Mouse (Mus musculus) megakaryocyte-erythroid progenitor cell, adult 5-6 weeks (primary cell): ENCODE results near the gene Gm2056. TPM values are rescaled to one million over a fixed set of nuclear protein-coding genes. Genes with fewer than 3 reads are reported as not detected.
"Not testable (repeated sequence)": the region's sequence is repeated elsewhere in the genome, so short reads cannot be mapped to it uniquely, and the experiment has no call there.

Experiments used
- ATAC-seq: replicated peaks from 2 replicates; pipeline ENCODE4 v1.8.0; 2016; ENCODE audit warnings: mild to moderate bottlenecking, inconsistent platforms; ENCODE audit not compliant: severe bottlenecking, poor library complexity, low FRiP score, low TSS enrichment
- total RNA-seq, 2 experiments: library from RNA; stranded (forward) in 1 of 2; stranded (reverse) in 1 of 2; fragments of 200-1000, 215-1000 nt in 1 of 2; fragments of >200 nt in 1 of 2; fragmentation: Nextera tagmentation in 1 of 2; gene quantifications; 2 replicates each; pipeline ENCODE4 v1.2.3; 2014 to 2017

Gm2056 gene
- total RNA-seq (2014; fragmentation: Nextera tagmentation) (not detected in 2 replicates), total RNA-seq (2017) (not detected in 2 replicates)

DNA sequence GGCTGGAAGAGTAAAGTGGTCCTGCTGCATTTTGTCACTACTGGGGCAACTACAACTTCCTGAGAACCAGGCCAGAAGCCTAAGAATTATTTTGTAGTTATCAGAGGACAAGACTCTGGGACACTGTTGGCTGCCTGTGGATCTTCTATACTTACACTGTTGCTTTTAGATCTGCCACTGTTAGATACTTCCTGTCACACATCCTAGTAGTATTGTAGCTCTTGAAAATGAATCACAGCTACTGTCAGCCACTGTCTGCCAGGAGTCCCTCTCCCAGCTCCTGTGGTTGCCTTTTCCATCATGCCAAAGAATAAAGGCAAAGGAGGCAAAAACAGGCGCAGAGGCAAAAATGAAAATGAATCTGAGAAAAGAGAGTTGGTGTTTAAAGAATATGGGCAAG, at the start of gene Gm2056:
Gm2056 (plus strand) TSS at position 301 of the 400 bp plus-strand sequence.
- ATAC-seq, result not testable (repeated sequence)

- not testable (repeated sequence) for ATAC-seq
Observed at GRCm38 (mm10) chr12:87984000-87984399, 42.8 kb upstream of the Gm2056 start.

GRCm38 (mm10) chr12:88004118-88004517, 22.7 kb upstream of the Gm2056 start:
- not testable (repeated sequence) for ATAC-seq

- not testable (repeated sequence) for ATAC-seq
Observed at GRCm38 (mm10) chr12:88011548-88011947, 15.3 kb upstream of the Gm2056 start, which contains the start of gene Gm2075. TSS of gene Gm2075 (plus strand) at chr12:88011848.

DNA sequence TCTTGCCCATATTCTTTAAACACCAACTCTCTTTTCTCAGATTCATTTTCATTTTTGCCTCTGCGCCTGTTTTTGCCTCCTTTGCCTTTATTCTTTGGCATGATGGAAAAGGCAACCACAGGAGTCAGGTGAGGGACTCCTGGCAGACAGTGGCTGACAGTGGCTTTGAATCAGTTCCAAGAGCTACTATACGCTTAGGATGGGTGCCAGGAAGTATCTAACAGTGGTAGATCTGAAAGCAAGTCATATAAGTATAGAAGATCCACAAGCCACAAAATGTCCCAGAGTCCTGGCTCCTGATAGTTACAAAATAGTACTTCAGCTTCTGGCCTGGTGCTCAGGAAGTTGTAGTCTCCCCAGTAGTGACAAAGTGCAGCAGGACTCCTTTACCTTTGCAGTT, 8.1 kb upstream of the Gm2056 start, which contains the start of gene Gm6803:
Gm6803 (minus strand) TSS at position 101 of the 400 bp plus-strand sequence.
- not testable (repeated sequence) for ATAC-seq

GRCm38 (mm10) chr12:88032250-88032649, 5.4 kb downstream of the Gm2056 start:
- not testable (repeated sequence) for ATAC-seq

DNA sequence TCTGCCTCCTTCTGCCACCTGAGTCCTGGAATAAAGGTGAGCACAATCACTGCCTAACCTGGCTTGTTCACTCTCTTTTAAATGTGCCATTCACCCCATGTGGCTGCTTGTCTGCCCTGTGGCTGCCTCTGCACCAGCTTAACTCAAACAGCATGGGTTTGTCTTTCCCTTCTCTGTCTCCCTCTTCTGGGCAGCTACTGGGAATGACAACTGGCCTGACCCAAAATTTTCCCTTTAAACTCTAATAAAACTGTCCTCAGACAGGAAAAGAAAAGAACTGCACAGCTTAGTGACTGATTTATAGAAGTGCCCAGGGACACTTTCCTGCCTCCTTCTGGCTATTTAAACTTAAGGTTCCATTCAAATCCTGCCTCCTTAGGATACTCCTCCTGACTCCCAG, 12.3 kb downstream of the Gm2056 start:
- not testable (repeated sequence) for ATAC-seq

DNA sequence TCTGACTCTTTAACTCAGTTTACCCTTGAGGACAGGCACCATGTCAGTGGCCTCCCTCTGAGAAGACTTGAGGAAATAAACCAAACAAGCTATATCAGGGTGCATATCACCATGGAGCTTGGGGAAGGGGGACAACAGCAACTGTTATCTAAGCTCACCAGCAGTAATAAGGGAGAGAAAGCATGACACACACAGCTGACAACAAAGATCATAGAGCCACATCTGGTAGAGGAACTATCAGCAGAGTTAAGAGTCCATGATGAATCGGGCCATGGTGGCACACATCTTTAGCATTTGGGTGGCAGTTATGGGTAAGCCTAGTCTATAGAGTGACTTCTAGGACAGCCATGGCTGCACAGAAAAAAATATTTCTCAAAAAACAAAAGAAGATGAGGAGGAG, 12.9 kb downstream of the Gm2056 start:
- not testable (repeated sequence) for ATAC-seq

GRCm38 (mm10) chr12:88045226-88045625, 18.4 kb downstream of the Gm2056 start:
- not testable (repeated sequence) for ATAC-seq

Other genes with a start within 250 kb of the Gm2056 start
- gene Gm21936, start 231.5 kb upstream of the Gm2056 start, total RNA-seq (2014; fragmentation: Nextera tagmentation), result not detected in 2 replicates
- gene Gm21936, start 231.5 kb upstream of the Gm2056 start, total RNA-seq (2017), result not detected in 2 replicates
- gene BB287469, start 210.4 kb upstream of the Gm2056 start, total RNA-seq (2014; fragmentation: Nextera tagmentation), result not detected in 2 replicates
- not detected in 2 replicates for gene BB287469, start 210.4 kb upstream of the Gm2056 start, total RNA-seq (2017)
- gene Gm2001, start 184.7 kb upstream of the Gm2056 start, total RNA-seq (2014; fragmentation: Nextera tagmentation), result not detected in 2 replicates
- gene Gm2001, start 184.7 kb upstream of the Gm2056 start, total RNA-seq (2017), result not detected in 2 replicates
- not detected in 2 replicates for gene Gm2016, start 152.9 kb upstream of the Gm2056 start, total RNA-seq (2014; fragmentation: Nextera tagmentation)
- gene Gm2016, start 152.9 kb upstream of the Gm2056 start, total RNA-seq (2017), result not detected in 2 replicates
- not detected in 2 replicates for gene Gm2022, start 131.6 kb upstream of the Gm2056 start, total RNA-seq (2014; fragmentation: Nextera tagmentation)
- not detected in 2 replicates for gene Gm2022, start 131.6 kb upstream of the Gm2056 start, total RNA-seq (2017)
- gene Gm2035, start 107.1 kb upstream of the Gm2056 start, total RNA-seq (2014; fragmentation: Nextera tagmentation), result not detected in 2 replicates
- not detected in 2 replicates for gene Gm2035, start 107.1 kb upstream of the Gm2056 start, total RNA-seq (2017)
- not detected in 2 replicates for gene Gm2042, start 72.9 kb upstream of the Gm2056 start, total RNA-seq (2014; fragmentation: Nextera tagmentation)
- not detected in 2 replicates for gene Gm2042, start 72.9 kb upstream of the Gm2056 start, total RNA-seq (2017)
- gene Gm2075, start 15.2 kb upstream of the Gm2056 start, total RNA-seq (2014; fragmentation: Nextera tagmentation), result not detected in 2 replicates
- not detected in 2 replicates for gene Gm2075, start 15.2 kb upstream of the Gm2056 start, total RNA-seq (2017)
- gene Gm6803, start 8.2 kb upstream of the Gm2056 start, total RNA-seq (2014; fragmentation: Nextera tagmentation), result not detected in 2 replicates
- gene Gm6803, start 8.2 kb upstream of the Gm2056 start, total RNA-seq (2017), result not detected in 2 replicates
- not detected in 2 replicates for gene Gm16368, start 56.7 kb downstream of the Gm2056 start, total RNA-seq (2014; fragmentation: Nextera tagmentation)
- not detected in 2 replicates for gene Gm16368, start 56.7 kb downstream of the Gm2056 start, total RNA-seq (2017)
- not detected in 2 replicates for gene Gm10436, start 155.1 kb downstream of the Gm2056 start, total RNA-seq (2014; fragmentation: Nextera tagmentation)
- not detected in 2 replicates for gene Gm10436, start 155.1 kb downstream of the Gm2056 start, total RNA-seq (2017)
- gene Gm8332, start 223.1 kb downstream of the Gm2056 start, total RNA-seq (2014; fragmentation: Nextera tagmentation), result not detected in 2 replicates
- not detected in 2 replicates for gene Gm8332, start 223.1 kb downstream of the Gm2056 start, total RNA-seq (2017)
- not detected in 2 replicates for gene Gm5662, start 247.5 kb downstream of the Gm2056 start, total RNA-seq (2014; fragmentation: Nextera tagmentation)
- gene Gm5662, start 247.5 kb downstream of the Gm2056 start, total RNA-seq (2017), result not detected in 2 replicates